Mouse (Mus musculus): ENCODE measurements around the gene Znrf4. TPM values are rescaled to one million over a fixed set of nuclear protein-coding genes. Genes with fewer than 3 reads are reported as not detected.

Znrf4 gene
- polyA plus RNA-seq, 2 experiments = not detected

DNA sequence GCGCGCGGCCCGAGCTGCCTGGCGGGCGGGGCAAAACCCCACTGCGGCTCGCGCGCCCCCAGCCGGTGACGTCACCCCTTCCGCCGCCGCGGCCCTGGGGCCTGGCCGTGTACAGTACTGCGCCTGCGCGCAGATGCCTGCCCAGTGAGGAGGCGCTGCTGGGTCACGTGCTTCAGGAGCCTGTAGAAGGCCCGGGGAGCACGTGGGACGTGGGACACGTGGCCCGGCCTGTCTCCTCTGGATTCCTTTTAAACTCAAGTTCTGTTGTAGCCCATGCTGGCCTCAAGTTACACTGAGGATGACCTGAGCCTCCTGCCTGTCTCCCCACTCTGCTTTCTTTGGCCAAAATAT is 35.9 kb downstream of the Znrf4 start, which contains the start of gene Ptprs:
Gene Ptprs, minus strand, starts transcription at position 82 of the 351 bp plus-strand sequence.
- Histone ChIP-seq H3K27me3 (ENCODE audit: control insufficient read depth, insufficient read depth, low read length) (peaks cover 62% of the 10 kb centered on the region), H3K9me3 (ENCODE audit: control insufficient read depth, low read length) (no peaks in the 10 kb centered on the region; the same call in 1 of the 2 replicates), H3K4me3 (ENCODE audit: insufficient read depth in 1 of 2, low read depth in 2 of 2, low read length in 2 of 2) (peak within 1 kb of the TSS; percentile 47 to 51), H3K4me1 (replicated peaks; ENCODE audit: control insufficient read depth in 2 of 2, insufficient read depth in 2 of 2, low read length in 1 of 2) (no peaks in the 10 kb centered on the region; a peak in 1 of 4 replicates), H3K4me2 (ENCODE audit: low read depth) (peak within 1 kb of the TSS; percentile 68), H3K9ac (replicated peaks) (peak within 1 kb of the TSS; percentile 27; the same call in 1 of the 2 replicates), H3K36me3 (replicated peaks; ENCODE audit: control insufficient read depth, insufficient read depth, low read depth) (no peaks in the 10 kb centered on the region), H3K27ac (no peak within 1 kb of the TSS)
- ATAC-seq (ENCODE audit: insufficient read depth) (peak; percentile 69), DNase-seq (ENCODE audit: low read depth in 3 of 3, low spot score in 3 of 3) (peak; percentile 39 to 52 (median 49))
- no peak for TF ChIP-seq EP300 (IDR thresholded peaks at IDR 0.05; ENCODE audit: low read depth)
- no peak for TF ChIP-seq CTCF (IDR thresholded peaks at IDR 0.05; ENCODE audit: low read depth)
- WGBS (ENCODE audit: insufficient replicate concordance) = under 1% methylated on average over 25 of the region's 27 CpGs

DNA sequence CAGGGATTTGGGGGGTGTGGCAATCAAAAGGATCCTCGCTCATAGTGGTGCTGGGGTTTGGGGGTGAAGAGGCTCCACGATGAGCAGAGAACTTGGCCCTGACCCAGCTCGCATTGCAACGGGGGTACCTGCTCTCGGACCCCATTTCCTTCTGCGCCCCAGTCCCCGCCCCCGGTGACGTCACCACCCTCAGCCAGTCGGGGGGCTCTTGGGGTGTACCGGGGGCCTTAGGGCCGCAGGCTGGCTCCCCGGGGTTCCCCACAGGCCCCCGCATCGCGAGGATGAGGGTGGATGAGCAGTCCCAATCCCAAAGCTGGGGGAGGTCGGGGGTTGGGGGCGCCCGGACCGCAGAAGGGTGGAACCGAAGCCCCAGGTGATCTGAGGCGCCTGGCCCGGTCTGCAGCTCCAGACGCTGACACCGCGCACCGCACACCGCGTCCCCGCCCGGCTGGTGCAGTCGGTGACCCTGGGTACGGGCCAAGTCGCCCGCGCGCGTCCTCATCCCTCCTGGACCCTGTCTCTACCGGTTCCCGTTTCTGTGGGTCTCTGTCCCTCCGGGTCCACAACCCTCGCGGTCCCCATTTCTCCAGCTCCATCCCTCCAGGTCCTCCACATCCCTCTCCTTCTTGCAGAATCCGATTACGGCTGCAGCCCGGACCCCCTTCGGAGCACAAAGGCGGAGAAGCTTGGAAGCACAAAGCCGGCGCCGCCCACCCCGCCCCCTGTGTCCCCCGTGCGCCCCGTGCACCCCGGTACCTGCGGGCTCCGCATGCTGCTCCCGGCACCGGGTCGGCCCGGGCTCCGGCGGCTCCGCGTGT is 36.4 kb downstream of the Znrf4 start:
- DNase-seq (ENCODE audit: low read depth in 3 of 3, low spot score in 3 of 3) (no peak), ATAC-seq (ENCODE audit: insufficient read depth) (peak; percentile 35)
- no peak overlapping the region for H3K27ac ChIP-seq
- under 1% methylated on average over 66 of the region's 66 CpGs for WGBS (ENCODE audit: insufficient replicate concordance)
- H3K9ac ChIP-seq (replicated peaks) = peak overlapping the region; percentile 27; the same call in 1 of the 2 replicates
- H3K9me3 ChIP-seq (ENCODE audit: control insufficient read depth, low read length) = no peaks in the 10 kb centered on the region; the same call in 1 of the 2 replicates
- TF ChIP-seq CTCF (IDR thresholded peaks at IDR 0.05; ENCODE audit: low read depth) (no peak), EP300 (IDR thresholded peaks at IDR 0.05; ENCODE audit: low read depth) (no peak)
- peak overlapping the region; percentile 47 to 51 for H3K4me3 ChIP-seq (ENCODE audit: insufficient read depth in 1 of 2, low read depth in 2 of 2, low read length in 2 of 2)
- H3K36me3 ChIP-seq (replicated peaks; ENCODE audit: control insufficient read depth, insufficient read depth, low read depth) = no peaks in the 10 kb centered on the region
- H3K27me3 ChIP-seq (ENCODE audit: control insufficient read depth, insufficient read depth, low read length) = peaks cover 67% of the 10 kb centered on the region
- H3K4me1 ChIP-seq (replicated peaks; ENCODE audit: control insufficient read depth in 2 of 2, insufficient read depth in 2 of 2, low read length in 1 of 2) = no peaks in the 10 kb centered on the region; a peak in 1 of 4 replicates
- H3K4me2 ChIP-seq (ENCODE audit: low read depth) = peak overlapping the region; percentile 68

DNA sequence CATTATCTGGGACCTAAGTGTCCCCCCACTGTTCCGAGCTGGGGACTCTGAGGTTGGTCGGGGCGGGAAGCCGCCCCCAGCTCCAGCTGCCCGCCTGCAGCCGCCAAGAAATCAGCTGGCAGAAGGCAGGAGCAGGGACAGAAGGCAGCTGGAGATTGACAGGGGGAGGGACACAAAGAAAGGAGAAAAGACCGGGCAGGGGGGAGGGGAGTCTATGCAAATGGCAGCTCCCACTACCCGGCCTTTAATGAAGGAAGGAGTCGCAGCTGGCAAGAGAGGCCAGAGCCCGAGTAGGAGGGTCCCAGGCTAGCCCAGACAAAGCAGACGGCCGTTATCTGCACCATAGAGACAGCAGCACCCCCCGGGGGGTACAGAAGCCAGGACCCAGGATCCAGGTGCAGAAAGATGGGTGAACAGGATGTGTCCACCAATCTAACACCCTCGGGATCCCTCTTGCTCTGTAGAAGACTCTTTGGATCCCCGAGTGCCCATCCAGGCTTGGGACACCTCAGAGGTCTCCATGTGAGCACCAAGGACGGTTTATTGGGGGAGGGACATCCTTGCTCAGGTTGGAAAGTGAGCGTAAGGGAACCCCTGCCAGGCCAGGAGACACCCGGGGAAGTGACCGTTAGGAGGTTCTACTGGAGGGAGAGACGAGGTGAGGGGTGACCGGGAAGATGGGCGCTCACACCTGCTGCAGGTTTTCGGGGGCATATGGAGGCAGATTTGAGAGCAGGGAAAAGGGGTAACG is 37.2 kb downstream of the Znrf4 start:
- peak overlapping the region; percentile 47 to 51; a peak in 2 of 4 replicates for H3K4me3 ChIP-seq (ENCODE audit: insufficient read depth in 1 of 2, low read depth in 2 of 2, low read length in 2 of 2)
- H3K4me2 ChIP-seq (ENCODE audit: low read depth) = peak overlapping the region; percentile 68
- no peak for DNase-seq (ENCODE audit: low read depth in 3 of 3, low spot score in 3 of 3)
- TF ChIP-seq CTCF (IDR thresholded peaks at IDR 0.05; ENCODE audit: low read depth) (no peak), EP300 (IDR thresholded peaks at IDR 0.05; ENCODE audit: low read depth) (no peak)
- H3K9me3 ChIP-seq (ENCODE audit: control insufficient read depth, low read length) = no peaks in the 10 kb centered on the region; the same call in 1 of the 2 replicates
- no peak for ATAC-seq (ENCODE audit: insufficient read depth)
- no peak overlapping the region for H3K9ac ChIP-seq (replicated peaks)
- 4% methylated on average over 24 of the region's 24 CpGs for WGBS (ENCODE audit: insufficient replicate concordance)
- no peak overlapping the region for H3K27ac ChIP-seq
- peaks cover 75% of the 10 kb centered on the region for H3K27me3 ChIP-seq (ENCODE audit: control insufficient read depth, insufficient read depth, low read length)
- no peaks in the 10 kb centered on the region; a peak in 1 of 4 replicates for H3K4me1 ChIP-seq (replicated peaks; ENCODE audit: control insufficient read depth in 2 of 2, insufficient read depth in 2 of 2, low read length in 1 of 2)
- no peaks in the 10 kb centered on the region for H3K36me3 ChIP-seq (replicated peaks; ENCODE audit: control insufficient read depth, insufficient read depth, low read depth)

DNA sequence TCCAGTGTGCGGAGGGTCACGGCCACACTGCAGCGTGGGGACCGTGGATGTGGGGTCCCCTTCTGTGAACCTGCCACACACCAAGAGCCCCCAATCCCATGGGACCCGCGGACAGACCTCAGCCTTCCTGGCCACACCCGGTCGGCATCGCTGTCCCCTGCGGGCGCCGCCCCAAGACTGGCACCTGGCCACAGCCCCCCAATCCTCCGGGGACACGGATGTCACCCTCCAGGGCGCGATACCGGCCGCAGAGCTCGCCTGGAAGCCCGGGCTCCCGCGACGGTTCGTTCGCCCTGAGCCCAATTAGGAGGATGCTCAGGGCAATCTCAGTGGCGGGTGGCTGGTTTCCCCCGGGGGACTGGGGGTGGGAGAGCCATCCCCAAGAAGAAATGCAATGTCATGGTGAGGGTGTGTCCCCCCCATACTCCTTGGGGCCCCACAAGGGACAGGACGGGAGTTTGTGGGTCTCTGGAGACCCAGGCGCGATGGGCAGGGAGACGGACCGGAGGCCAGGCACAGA is 37.9 kb downstream of the Znrf4 start:
- DNase-seq (ENCODE audit: low read depth in 3 of 3, low spot score in 3 of 3) = no peak
- Histone ChIP-seq H3K4me1 (replicated peaks; ENCODE audit: control insufficient read depth in 2 of 2, insufficient read depth in 2 of 2, low read length in 1 of 2) (no peaks in the 10 kb centered on the region; a peak in 1 of 4 replicates), H3K27ac (no peak overlapping the region), H3K9me3 (ENCODE audit: control insufficient read depth, low read length) (no peaks in the 10 kb centered on the region; the same call in 1 of the 2 replicates), H3K36me3 (replicated peaks; ENCODE audit: control insufficient read depth, insufficient read depth, low read depth) (no peaks in the 10 kb centered on the region), H3K9ac (replicated peaks) (no peak overlapping the region), H3K4me3 (ENCODE audit: insufficient read depth in 1 of 2, low read depth in 2 of 2, low read length in 2 of 2) (0 out of 4 replicates have a peak overlapping the region, but pooled peaks of 1 of the 2 experiments have one; percentile 18), H3K27me3 (ENCODE audit: control insufficient read depth, insufficient read depth, low read length) (peaks cover 79% of the 10 kb centered on the region), H3K4me2 (ENCODE audit: low read depth) (peak overlapping the region; percentile 68; the same call in 1 of the 2 replicates)
- WGBS (ENCODE audit: insufficient replicate concordance) = 3% methylated on average over 32 of the region's 32 CpGs
- TF ChIP-seq EP300 (IDR thresholded peaks at IDR 0.05; ENCODE audit: low read depth) (no peak), CTCF (IDR thresholded peaks at IDR 0.05; ENCODE audit: low read depth) (no peak)
- no peak for ATAC-seq (ENCODE audit: insufficient read depth)

All from liver, embryonic 14.5 days (tissue).